8 mouse cellular contexts compared by ENCODE assay signal in genomic region chr19:11965023-11965942, GRCm38 (mm10). TPM values are rescaled to one million over a fixed set of nuclear protein-coding genes. Genes with fewer than 3 reads are reported as not detected.
DNase-seq lines count a peak whose midpoint lies in the region; ATAC-seq lines count a peak whose summit lies in the region.

Gene Osbp, plus strand, starts transcription at chr19:11965941.

- peak within 1 kb of the TSS; percentile 98 for H3K9ac ChIP-seq in heart, embryonic 14.5 days (ENCODE audit: low read length)
- peak within 1 kb of the TSS; percentile 89 for H3K9ac ChIP-seq in liver, embryonic 13.5 days
- peak within 1 kb of the TSS; percentile 96 for H3K9ac ChIP-seq in stomach, embryonic 16.5 days (ENCODE audit: low read length)

- peaks cover 11 to 32% of the 10 kb centered on the region in 2 experiments for H3K4me1 ChIP-seq in heart, embryonic 14.5 days (ENCODE audit: control insufficient read depth in 2 of 2, insufficient read depth in 2 of 2, low read length in 2 of 2)
- H3K4me1 ChIP-seq in liver, embryonic 13.5 days (replicated peaks): peaks cover 33% of the 10 kb centered on the region
- peaks cover 21% of the 10 kb centered on the region for H3K4me1 ChIP-seq in stomach, embryonic 16.5 days (ENCODE audit: control insufficient read depth, insufficient read depth, low read length)

- DNase-seq in c-Kit-negative CD71-positive TER-119-positive erythroid progenitor cells, embryonic 14.5 days (ENCODE audit: low read depth, low spot score): peak; percentile 99
- DNase-seq in fibroblast of lung, adult 2 months (ENCODE audit: low read depth): peak; percentile 100
- DNase-seq in kidney, postnatal 14 days: peak; percentile 100
- peak; percentile 99 for DNase-seq in liver, embryonic 13.5 days
- peak; percentile 93 for DNase-seq in neural tube, embryonic 10.5 days (ENCODE audit: extremely low spot score, low spot score)

- peak within 1 kb of the TSS; percentile 77 to 88 for H3K4me3 ChIP-seq in heart, embryonic 14.5 days (ENCODE audit: control insufficient read depth in 1 of 2, insufficient read depth in 1 of 2, low read depth in 1 of 2, low read length in 2 of 2)
- H3K4me3 ChIP-seq in liver, embryonic 13.5 days (replicated peaks): peak within 1 kb of the TSS; percentile 92
- peak within 1 kb of the TSS; percentile 90 for H3K4me3 ChIP-seq in stomach, embryonic 16.5 days (replicated peaks; ENCODE audit: low read length)

- peaks cover 8% of the 10 kb centered on the region; the same call in 1 of the 2 replicates for H3K36me3 ChIP-seq in heart, embryonic 14.5 days (ENCODE audit: control insufficient read depth, insufficient read depth, low read length)
- H3K36me3 ChIP-seq in liver, embryonic 13.5 days: peaks cover 15% of the 10 kb centered on the region
- no peaks in the 10 kb centered on the region for H3K36me3 ChIP-seq in stomach, embryonic 16.5 days (ENCODE audit: control insufficient read depth, insufficient read depth, low read length)

- peak within 1 kb of the TSS; percentile 65 to 90 for H3K27ac ChIP-seq in heart, embryonic 14.5 days (replicated peaks in 1 of 2; ENCODE audit: control insufficient read depth in 1 of 2, insufficient read depth in 1 of 2, low read depth in 2 of 2, low read length in 2 of 2)
- H3K27ac ChIP-seq in liver, embryonic 13.5 days: peak within 1 kb of the TSS; percentile 85
- H3K27ac ChIP-seq in stomach, embryonic 16.5 days (ENCODE audit: low read length): peak within 1 kb of the TSS; percentile 88

- ATAC-seq in CD4-positive, CD25-positive, alpha-beta regulatory T cell, adult 4 months: peak; percentile 90
- ATAC-seq in heart, embryonic 14.5 days (ENCODE audit: insufficient number of reproducible peaks, insufficient read depth, low FRiP score, low read depth): peak; percentile 95
- peak; percentile 93 for ATAC-seq in liver, embryonic 13.5 days (ENCODE audit: low read depth)
- peak; percentile 97 for ATAC-seq in stomach, embryonic 16.5 days (ENCODE audit: insufficient read depth, low FRiP score)

- H3K9me3 ChIP-seq in heart, embryonic 14.5 days (ENCODE audit: control insufficient read depth, low read length): no peaks in the 10 kb centered on the region; the same call in 1 of the 2 replicates
- 0 out of 2 replicates have a peak, but pooled peaks cover 3% of the 10 kb centered on the region for H3K9me3 ChIP-seq in liver, embryonic 13.5 days (replicated peaks)
- H3K9me3 ChIP-seq in stomach, embryonic 16.5 days (replicated peaks; ENCODE audit: control insufficient read depth, low read length): no peaks in the 10 kb centered on the region

- no peaks in the 10 kb centered on the region for H3K27me3 ChIP-seq in heart, embryonic 14.5 days (ENCODE audit: control insufficient read depth, insufficient read depth, low read length)
- no peaks in the 10 kb centered on the region for H3K27me3 ChIP-seq in liver, embryonic 13.5 days
- H3K27me3 ChIP-seq in stomach, embryonic 16.5 days (ENCODE audit: control insufficient read depth, insufficient read depth, low read length): no peaks in the 10 kb centered on the region

- H3K4me2 ChIP-seq in heart, embryonic 14.5 days (ENCODE audit: low read length): peak within 1 kb of the TSS; percentile 84
- H3K4me2 ChIP-seq in liver, embryonic 13.5 days: peak within 1 kb of the TSS; percentile 92
- H3K4me2 ChIP-seq in stomach, embryonic 16.5 days (ENCODE audit: low read depth, low read length): peak within 1 kb of the TSS; percentile 84

- WGBS in heart, embryonic 14.5 days: under 1% methylated on average over 37 of the region's 59 CpGs
- WGBS in liver, embryonic 13.5 days (ENCODE audit: insufficient replicate concordance): under 1% methylated on average over 52 of the region's 59 CpGs
- WGBS in stomach, embryonic 16.5 days: under 1% methylated on average over 59 of the region's 59 CpGs

RNA-seq across cellular contexts. Expression of gene Osbp, which starts in this region (rescaled TPM):
- 1 to 10 TPM; 5.5 to 8.0 TPM for polyA plus RNA-seq in CD4-positive, CD25-positive, alpha-beta regulatory T cell, adult 4 months (2017; shearing (Covaris generic))
- polyA plus RNA-seq in heart, embryonic 14.5 days (2014; fragmentation: Nextera tagmentation; extraction: Ambion mirVana): 10.8 and 11.4 TPM in 2 replicates
- polyA plus RNA-seq in liver, embryonic 13.5 days (2015; fragmentation: Nextera tagmentation; extraction: Ambion mirVana): 2.2 and 2.4 TPM in 2 replicates
- 4.1 and 4.6 TPM in 2 replicates for polyA plus RNA-seq in stomach, embryonic 16.5 days (2015; fragmentation: Nextera tagmentation; extraction: Ambion mirVana)

Comparison
In these comparisons a context has a peak if more than half of its experiments do, and no peak if none do; other contexts are left out.
1. Peak in every context shown above with its lines: DNase-seq, ATAC-seq, H3K4me3 ChIP-seq and H3K27ac ChIP-seq.